Mouse (Mus musculus): ENCODE data around the gene Mapre3.

GRCm38 (mm10) chr5:30781147-30781546, 33.3 kb upstream of the Mapre3 start:
- TF ChIP-seq POLR2A (IDR thresholded peaks at IDR 0.05; ENCODE audit: borderline replicate concordance, control insufficient read depth, low read depth, low read length): no peak
- TF ChIP-seq CTCF (IDR thresholded peaks at IDR 0.05; ENCODE audit: control insufficient read depth, insufficient read depth, low read length): no peak
